Mouse (Mus musculus): Measurements from ENCODE around the gene Mlc1. TPM values are rescaled to one million over a fixed set of nuclear protein-coding genes. Genes with fewer than 3 reads are reported as not detected.
A peak's percentile ranks its signal among the peaks of the same experiment; 100 is the strongest.

The Mlc1 gene
- polyA plus RNA-seq, 1 experiment from 2014 or later, result not detected

- no peak overlapping the region for H3K27ac ChIP-seq (ENCODE audit: low read length)
- H3K9me3 ChIP-seq (ENCODE audit: low read length), result no peaks in the 10 kb centered on the region
- H3K4me3 ChIP-seq (ENCODE audit: low read length), result no peak overlapping the region
- no peak overlapping the region for H3K4me2 ChIP-seq (replicated peaks; ENCODE audit: low read depth, low read length)
- no peaks in the 10 kb centered on the region for H3K36me3 ChIP-seq (ENCODE audit: insufficient read depth, low read length)
- H3K9ac ChIP-seq (replicated peaks; ENCODE audit: low read length), result no peak overlapping the region
- no peaks in the 10 kb centered on the region for H3K27me3 ChIP-seq (ENCODE audit: insufficient read depth, low read length)
- H3K4me1 ChIP-seq (ENCODE audit: insufficient read depth, low read length), result no peaks in the 10 kb centered on the region
- no peak for ATAC-seq (ENCODE audit: low FRiP score, low TSS enrichment)
- WGBS, result 81% methylated on average over 5 of the region's 5 CpGs
Observed at GRCm38 (mm10) chr15:88943896-88944551, 34.8 kb downstream of the Mlc1 start.

GRCm38 (mm10) chr15:88942783-88943182 lies 36.0 kb downstream of the Mlc1 start:
- 63% methylated on average over 5 of the region's 5 CpGs for WGBS
- Histone ChIP-seq H3K9me3 (ENCODE audit: low read length) (no peaks in the 10 kb centered on the region), H3K27me3 (ENCODE audit: insufficient read depth, low read length) (no peaks in the 10 kb centered on the region), H3K4me1 (ENCODE audit: insufficient read depth, low read length) (no peaks in the 10 kb centered on the region), H3K9ac (replicated peaks; ENCODE audit: low read length) (no peak overlapping the region), H3K27ac (ENCODE audit: low read length) (no peak overlapping the region), H3K36me3 (ENCODE audit: insufficient read depth, low read length) (no peaks in the 10 kb centered on the region), H3K4me2 (replicated peaks; ENCODE audit: low read depth, low read length) (no peak overlapping the region), H3K4me3 (ENCODE audit: low read length) (no peak overlapping the region)
- no peak for ATAC-seq (ENCODE audit: low FRiP score, low TSS enrichment)

- Histone ChIP-seq H3K4me3 (ENCODE audit: low read length) (no peak overlapping the region), H3K4me2 (replicated peaks; ENCODE audit: low read depth, low read length) (no peak overlapping the region), H3K4me1 (ENCODE audit: insufficient read depth, low read length) (no peaks in the 10 kb centered on the region), H3K36me3 (ENCODE audit: insufficient read depth, low read length) (no peaks in the 10 kb centered on the region), H3K9me3 (ENCODE audit: low read length) (no peaks in the 10 kb centered on the region), H3K27me3 (ENCODE audit: insufficient read depth, low read length) (no peaks in the 10 kb centered on the region), H3K9ac (replicated peaks; ENCODE audit: low read length) (no peak overlapping the region), H3K27ac (ENCODE audit: low read length) (no peak overlapping the region)
- ATAC-seq (ENCODE audit: low FRiP score, low TSS enrichment), result no peak
- WGBS, result 82% methylated on average over 2 of the region's 2 CpGs
Observed at GRCm38 (mm10) chr15:88937291-88937650, 41.5 kb downstream of the Mlc1 start.

- WGBS, result 71% methylated on average over 6 of the region's 6 CpGs
- no peak overlapping the region for H3K4me3 ChIP-seq (ENCODE audit: low read length)
- no peak overlapping the region for H3K9ac ChIP-seq (replicated peaks; ENCODE audit: low read length)
- H3K36me3 ChIP-seq (ENCODE audit: insufficient read depth, low read length), result no peaks in the 10 kb centered on the region
- H3K27me3 ChIP-seq (ENCODE audit: insufficient read depth, low read length), result no peaks in the 10 kb centered on the region
- no peak overlapping the region for H3K4me2 ChIP-seq (replicated peaks; ENCODE audit: low read depth, low read length)
- H3K9me3 ChIP-seq (ENCODE audit: low read length), result no peaks in the 10 kb centered on the region
- H3K27ac ChIP-seq (ENCODE audit: low read length), result no peak overlapping the region
- no peak for ATAC-seq (ENCODE audit: low FRiP score, low TSS enrichment)
- H3K4me1 ChIP-seq (ENCODE audit: insufficient read depth, low read length), result no peaks in the 10 kb centered on the region
Observed at GRCm38 (mm10) chr15:88936619-88937290, 42.1 kb downstream of the Mlc1 start.

- H3K4me1 ChIP-seq (ENCODE audit: insufficient read depth, low read length), result no peaks in the 10 kb centered on the region
- H3K36me3 ChIP-seq (ENCODE audit: insufficient read depth, low read length), result no peaks in the 10 kb centered on the region
- no peak overlapping the region for H3K27ac ChIP-seq (ENCODE audit: low read length)
- no peak overlapping the region for H3K9ac ChIP-seq (replicated peaks; ENCODE audit: low read length)
- no peak for ATAC-seq (ENCODE audit: low FRiP score, low TSS enrichment)
- H3K4me2 ChIP-seq (replicated peaks; ENCODE audit: low read depth, low read length), result no peak overlapping the region
- H3K4me3 ChIP-seq (ENCODE audit: low read length), result no peak overlapping the region
- H3K27me3 ChIP-seq (ENCODE audit: insufficient read depth, low read length), result no peaks in the 10 kb centered on the region
- H3K9me3 ChIP-seq (ENCODE audit: low read length), result no peaks in the 10 kb centered on the region
- 49% methylated on average over 7 of the region's 7 CpGs for WGBS
Observed at GRCm38 (mm10) chr15:88934141-88934540, 44.7 kb downstream of the Mlc1 start.

- no peaks in the 10 kb centered on the region for H3K36me3 ChIP-seq (ENCODE audit: insufficient read depth, low read length)
- H3K4me2 ChIP-seq (replicated peaks; ENCODE audit: low read depth, low read length), result no peak overlapping the region
- H3K27ac ChIP-seq (ENCODE audit: low read length), result no peak overlapping the region
- WGBS, result 82% methylated on average over 10 of the region's 10 CpGs
- H3K27me3 ChIP-seq (ENCODE audit: insufficient read depth, low read length), result no peaks in the 10 kb centered on the region
- ATAC-seq (ENCODE audit: low FRiP score, low TSS enrichment), result no peak
- no peak overlapping the region for H3K4me3 ChIP-seq (ENCODE audit: low read length)
- H3K4me1 ChIP-seq (ENCODE audit: insufficient read depth, low read length), result no peaks in the 10 kb centered on the region
- no peaks in the 10 kb centered on the region for H3K9me3 ChIP-seq (ENCODE audit: low read length)
- H3K9ac ChIP-seq (replicated peaks; ENCODE audit: low read length), result no peak overlapping the region
Observed at GRCm38 (mm10) chr15:88932667-88933066, 46.1 kb downstream of the Mlc1 start.

- no peaks in the 10 kb centered on the region for H3K36me3 ChIP-seq (ENCODE audit: insufficient read depth, low read length)
- no peaks in the 10 kb centered on the region for H3K27me3 ChIP-seq (ENCODE audit: insufficient read depth, low read length)
- ATAC-seq (ENCODE audit: low FRiP score, low TSS enrichment), result no peak
- no peaks in the 10 kb centered on the region for H3K4me1 ChIP-seq (ENCODE audit: insufficient read depth, low read length)
- H3K9me3 ChIP-seq (ENCODE audit: low read length), result no peaks in the 10 kb centered on the region
- H3K4me3 ChIP-seq (ENCODE audit: low read length), result no peak overlapping the region
- no peak overlapping the region for H3K9ac ChIP-seq (replicated peaks; ENCODE audit: low read length)
- 57% methylated on average over 6 of the region's 6 CpGs for WGBS
- H3K27ac ChIP-seq (ENCODE audit: low read length), result no peak overlapping the region
- H3K4me2 ChIP-seq (replicated peaks; ENCODE audit: low read depth, low read length), result no peak overlapping the region
Observed at GRCm38 (mm10) chr15:88921992-88922310, 56.9 kb downstream of the Mlc1 start.

GRCm38 (mm10) chr15:88921131-88921991 lies 57.4 kb downstream of the Mlc1 start:
- Histone ChIP-seq H3K27me3 (ENCODE audit: insufficient read depth, low read length) (no peaks in the 10 kb centered on the region), H3K36me3 (ENCODE audit: insufficient read depth, low read length) (no peaks in the 10 kb centered on the region), H3K4me2 (replicated peaks; ENCODE audit: low read depth, low read length) (no peak overlapping the region), H3K4me1 (ENCODE audit: insufficient read depth, low read length) (no peaks in the 10 kb centered on the region), H3K4me3 (ENCODE audit: low read length) (no peak overlapping the region), H3K9me3 (ENCODE audit: low read length) (no peaks in the 10 kb centered on the region), H3K9ac (replicated peaks; ENCODE audit: low read length) (no peak overlapping the region), H3K27ac (ENCODE audit: low read length) (no peak overlapping the region)
- peak; percentile 74; the same call in 1 of the 2 replicates for ATAC-seq (ENCODE audit: low FRiP score, low TSS enrichment)
- 25% methylated on average over 12 of the region's 12 CpGs for WGBS

GRCm38 (mm10) chr15:88920065-88920464 lies 58.7 kb downstream of the Mlc1 start:
- Histone ChIP-seq H3K4me3 (ENCODE audit: low read length) (no peak overlapping the region), H3K36me3 (ENCODE audit: insufficient read depth, low read length) (no peaks in the 10 kb centered on the region), H3K4me2 (replicated peaks; ENCODE audit: low read depth, low read length) (no peak overlapping the region), H3K9ac (replicated peaks; ENCODE audit: low read length) (no peak overlapping the region), H3K27me3 (ENCODE audit: insufficient read depth, low read length) (no peaks in the 10 kb centered on the region), H3K27ac (ENCODE audit: low read length) (no peak overlapping the region), H3K9me3 (ENCODE audit: low read length) (no peaks in the 10 kb centered on the region), H3K4me1 (ENCODE audit: insufficient read depth, low read length) (no peaks in the 10 kb centered on the region)
- ATAC-seq (ENCODE audit: low FRiP score, low TSS enrichment), result no peak
- WGBS, result 71% methylated on average over 1 of the region's 1 CpGs

GRCm38 (mm10) chr15:88919328-88919727 lies 59.5 kb downstream of the Mlc1 start:
- no peaks in the 10 kb centered on the region for H3K9me3 ChIP-seq (ENCODE audit: low read length)
- no peak overlapping the region for H3K4me2 ChIP-seq (replicated peaks; ENCODE audit: low read depth, low read length)
- ATAC-seq (ENCODE audit: low FRiP score, low TSS enrichment), result no peak
- no peaks in the 10 kb centered on the region for H3K4me1 ChIP-seq (ENCODE audit: insufficient read depth, low read length)
- 52% methylated on average over 12 of the region's 12 CpGs for WGBS
- no peak overlapping the region for H3K9ac ChIP-seq (replicated peaks; ENCODE audit: low read length)
- H3K36me3 ChIP-seq (ENCODE audit: insufficient read depth, low read length), result no peaks in the 10 kb centered on the region
- H3K4me3 ChIP-seq (ENCODE audit: low read length), result no peak overlapping the region
- H3K27ac ChIP-seq (ENCODE audit: low read length), result no peak overlapping the region
- H3K27me3 ChIP-seq (ENCODE audit: insufficient read depth, low read length), result no peaks in the 10 kb centered on the region
